Mouse (Mus musculus): ENCODE measurements around the gene Cfap97. TPM values are rescaled to one million over a fixed set of nuclear protein-coding genes. Genes with fewer than 3 reads are reported as not detected.
"Not testable (repeated sequence)": the region's sequence is repeated elsewhere in the genome, so short reads cannot be mapped to it uniquely, and the experiment has no call there.

Gene Cfap97
- polyA plus RNA-seq (2015; fragmentation: Nextera tagmentation; extraction: Ambion mirVana), result 5.8 and 6.9 TPM in 2 replicates

DNA sequence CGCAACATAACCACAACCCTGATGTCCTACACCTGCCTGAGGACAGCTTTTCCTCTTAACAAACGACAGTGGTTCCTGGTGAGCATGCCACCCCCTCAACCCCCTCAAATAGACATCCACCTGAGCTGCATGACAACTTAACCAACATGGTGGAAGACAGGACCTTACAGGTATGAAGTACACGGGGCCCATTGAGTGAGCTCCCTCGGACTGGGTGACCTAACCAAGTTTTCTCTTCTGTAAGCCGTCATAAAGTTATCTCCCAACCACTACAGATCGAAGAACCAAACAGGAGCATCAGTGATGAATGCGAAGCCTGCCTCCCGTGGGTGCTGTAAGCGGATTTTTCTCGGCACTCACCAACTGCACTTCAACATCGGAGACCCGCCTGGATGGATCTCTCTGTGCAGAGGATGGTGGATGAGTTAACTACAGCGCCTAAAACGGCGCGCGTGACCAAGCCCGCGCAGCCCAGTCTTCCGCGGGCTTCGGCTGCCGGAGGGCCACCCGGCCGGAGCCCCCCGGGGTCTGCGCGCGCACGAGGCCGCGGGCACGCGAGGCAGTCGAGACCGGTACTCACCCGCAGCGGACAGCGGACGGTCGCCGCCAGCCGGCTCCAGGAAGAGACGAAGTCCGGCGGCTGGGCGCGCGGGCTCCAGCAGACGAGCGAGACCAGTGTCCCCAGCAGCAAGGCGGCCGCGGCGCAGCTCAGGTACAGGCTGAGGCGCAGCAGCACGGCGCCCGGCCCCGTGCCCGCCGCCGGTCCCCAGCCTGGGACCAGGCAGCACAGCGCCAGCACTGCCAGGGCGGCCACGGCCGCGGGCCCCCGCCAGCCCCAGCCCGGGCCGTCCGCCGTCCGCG, at the start of gene Cfap97:
Cfap97 (plus strand) TSS at position 570 of the 861 bp plus-strand sequence.
- Histone ChIP-seq H3K27ac (replicated peaks) (peak within 1 kb of the TSS; percentile 45), H3K9ac (peak within 1 kb of the TSS; percentile 76), H3K27me3 (peaks cover 39% of the 10 kb centered on the region), H3K4me1 (replicated peaks) (peaks cover 35% of the 10 kb centered on the region), H3K4me2 (peak within 1 kb of the TSS; percentile 99), H3K9me3 (replicated peaks) (no peaks in the 10 kb centered on the region), H3K4me3 (replicated peaks) (peak within 1 kb of the TSS; percentile 78), H3K36me3 (replicated peaks) (no peaks in the 10 kb centered on the region)
- 1% methylated on average over 70 of the region's 75 CpGs for WGBS (ENCODE audit: insufficient replicate concordance)
- ATAC-seq (ENCODE audit: insufficient read depth), result peak; percentile 75

DNA sequence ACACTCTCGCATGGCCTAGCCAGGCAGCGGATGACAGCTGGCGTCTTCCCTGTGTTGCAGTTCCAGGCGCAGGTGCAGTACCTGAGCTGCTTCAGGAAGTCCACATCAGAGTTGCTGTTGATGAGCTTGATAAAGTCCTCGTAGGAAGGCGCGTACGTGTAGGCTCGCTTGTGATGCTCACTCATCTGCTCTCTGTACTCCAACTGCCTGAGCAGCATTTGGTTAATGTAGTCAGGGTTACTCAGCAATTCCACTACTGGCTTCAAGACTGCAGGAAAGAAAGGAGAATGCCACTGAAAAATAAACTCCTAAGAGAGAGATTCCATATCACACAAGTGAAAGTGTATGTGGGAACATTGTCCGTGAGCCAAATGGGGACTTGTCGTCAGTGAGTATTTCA, 48.1 kb upstream of the Cfap97 start:
- Histone ChIP-seq H3K9me3 (replicated peaks) (no peaks in the 10 kb centered on the region), H3K27me3 (no peaks in the 10 kb centered on the region), H3K9ac (no peak overlapping the region), H3K4me2 (no peak overlapping the region), H3K36me3 (replicated peaks) (peaks cover 17% of the 10 kb centered on the region), H3K4me1 (replicated peaks) (no peaks in the 10 kb centered on the region), H3K4me3 (replicated peaks) (no peak overlapping the region), H3K27ac (replicated peaks) (no peak overlapping the region)
- no peak for ATAC-seq (ENCODE audit: insufficient read depth)
- 86% methylated on average over 11 of the region's 11 CpGs for WGBS (ENCODE audit: insufficient replicate concordance)

GRCm38 (mm10) chr8:46107690-46108089, 43.9 kb upstream of the Cfap97 start:
- Histone ChIP-seq H3K4me1 (replicated peaks) (no peaks in the 10 kb centered on the region), H3K27me3 (no peaks in the 10 kb centered on the region), H3K36me3 (replicated peaks) (peaks cover 5% of the 10 kb centered on the region), H3K9ac (no peak overlapping the region), H3K4me3 (replicated peaks) (no peak overlapping the region), H3K9me3 (replicated peaks) (no peaks in the 10 kb centered on the region), H3K4me2 (no peak overlapping the region), H3K27ac (replicated peaks) (no peak overlapping the region)
- no peak for ATAC-seq (ENCODE audit: insufficient read depth)

DNA sequence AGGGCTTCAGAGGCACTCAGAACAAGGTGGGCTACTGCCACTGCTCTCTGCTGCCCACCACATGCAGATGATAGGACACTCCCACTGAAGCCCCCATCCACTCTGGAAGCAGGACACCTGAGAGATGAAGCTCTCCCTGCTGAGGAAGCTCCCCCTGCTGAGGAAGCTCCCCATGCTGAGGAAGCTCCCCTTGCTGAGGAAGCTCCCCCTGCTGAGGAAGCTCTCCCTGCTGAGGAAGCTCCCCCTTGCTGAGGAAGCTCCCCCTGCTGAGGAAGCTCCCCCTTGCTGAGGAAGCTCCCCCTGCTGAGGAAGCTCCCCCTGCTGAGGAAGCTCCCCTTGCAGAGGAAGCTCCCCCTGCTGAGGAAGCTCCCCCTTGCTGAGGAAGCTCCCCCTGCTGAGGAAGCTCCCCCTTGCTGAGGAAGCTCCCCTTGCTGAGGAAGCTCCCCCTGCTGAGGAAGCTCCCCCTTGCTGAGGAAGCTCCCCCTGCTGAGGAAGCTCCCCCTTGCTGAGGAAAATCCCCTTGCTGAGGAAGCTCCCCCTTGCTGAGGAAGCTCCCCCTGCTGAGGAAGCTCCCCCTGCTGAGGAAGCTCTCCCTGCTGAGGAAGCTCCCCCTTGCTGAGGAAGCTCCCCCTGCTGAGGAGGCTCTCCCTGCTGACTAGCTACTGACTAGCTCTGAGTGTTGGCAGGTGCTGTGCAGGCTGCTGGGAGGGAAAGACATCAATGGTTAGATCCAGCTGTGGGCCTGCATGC, 38.0 kb upstream of the Cfap97 start:
- H3K9me3 ChIP-seq (replicated peaks); H3K9ac ChIP-seq; H3K4me3 ChIP-seq (replicated peaks); H3K4me1 ChIP-seq (replicated peaks); H3K27ac ChIP-seq (replicated peaks); H3K4me2 ChIP-seq; ATAC-seq (ENCODE audit: insufficient read depth); H3K27me3 ChIP-seq: not testable (repeated sequence)
- H3K36me3 ChIP-seq (replicated peaks), result 0 out of 2 replicates have a peak, but pooled peaks cover 14% of the 10 kb centered on the region

DNA sequence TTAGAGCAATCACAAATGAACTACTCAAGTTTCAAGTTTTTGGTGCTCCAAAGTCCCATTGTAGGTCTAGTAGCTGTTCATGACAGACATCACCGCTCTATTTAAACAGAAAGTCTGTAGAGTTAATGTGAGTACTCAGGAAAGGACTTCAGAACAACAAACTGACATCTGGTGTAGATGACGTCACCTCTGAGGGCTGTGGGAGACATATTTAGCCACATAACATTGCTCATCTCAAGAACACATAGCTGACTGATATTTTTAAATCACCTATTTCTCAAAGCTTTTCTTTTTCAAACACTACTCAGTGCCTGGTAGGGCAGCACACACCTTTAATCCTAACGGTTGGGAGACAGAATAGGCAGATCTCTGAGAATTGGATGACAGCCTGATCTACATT, 34.4 kb upstream of the Cfap97 start:
- Histone ChIP-seq H3K36me3 (replicated peaks) (0 out of 2 replicates have a peak, but pooled peaks cover 14% of the 10 kb centered on the region), H3K4me2 (no peak overlapping the region), H3K9me3 (replicated peaks) (no peaks in the 10 kb centered on the region), H3K27me3 (no peaks in the 10 kb centered on the region), H3K9ac (no peak overlapping the region), H3K4me1 (replicated peaks) (no peaks in the 10 kb centered on the region), H3K4me3 (replicated peaks) (no peak overlapping the region), H3K27ac (replicated peaks) (no peak overlapping the region)
- WGBS (ENCODE audit: insufficient replicate concordance), result 71% methylated on average over 3 of the region's 3 CpGs
- no peak for ATAC-seq (ENCODE audit: insufficient read depth)

- H3K4me2 ChIP-seq, result no peak overlapping the region
- no peak overlapping the region for H3K9ac ChIP-seq
- H3K4me1 ChIP-seq (replicated peaks), result no peaks in the 10 kb centered on the region
- no peak overlapping the region for H3K4me3 ChIP-seq (replicated peaks)
- no peak for ATAC-seq (ENCODE audit: insufficient read depth)
- WGBS (ENCODE audit: insufficient replicate concordance), result 65% methylated on average over 3 of the region's 3 CpGs
- 0 out of 2 replicates have a peak, but pooled peaks cover 13% of the 10 kb centered on the region for H3K36me3 ChIP-seq (replicated peaks)
- no peaks in the 10 kb centered on the region for H3K27me3 ChIP-seq
- no peaks in the 10 kb centered on the region for H3K9me3 ChIP-seq (replicated peaks)
- H3K27ac ChIP-seq (replicated peaks), result no peak overlapping the region
These were observed 32.4 kb upstream of the Cfap97 start for GRCm38 (mm10) chr8:46119176-46119575.

- WGBS (ENCODE audit: insufficient replicate concordance), result 80% methylated on average over 2 of the region's 2 CpGs
- no peak overlapping the region for H3K4me3 ChIP-seq (replicated peaks)
- no peaks in the 10 kb centered on the region for H3K4me1 ChIP-seq (replicated peaks)
- H3K4me2 ChIP-seq, result no peak overlapping the region
- no peaks in the 10 kb centered on the region for H3K27me3 ChIP-seq
- ATAC-seq (ENCODE audit: insufficient read depth), result no peak
- no peaks in the 10 kb centered on the region for H3K9me3 ChIP-seq (replicated peaks)
- no peak overlapping the region for H3K27ac ChIP-seq (replicated peaks)
- no peaks in the 10 kb centered on the region for H3K36me3 ChIP-seq (replicated peaks)
- H3K9ac ChIP-seq, result no peak overlapping the region
These were observed 29.1 kb upstream of the Cfap97 start for GRCm38 (mm10) chr8:46122498-46122897.

DNA sequence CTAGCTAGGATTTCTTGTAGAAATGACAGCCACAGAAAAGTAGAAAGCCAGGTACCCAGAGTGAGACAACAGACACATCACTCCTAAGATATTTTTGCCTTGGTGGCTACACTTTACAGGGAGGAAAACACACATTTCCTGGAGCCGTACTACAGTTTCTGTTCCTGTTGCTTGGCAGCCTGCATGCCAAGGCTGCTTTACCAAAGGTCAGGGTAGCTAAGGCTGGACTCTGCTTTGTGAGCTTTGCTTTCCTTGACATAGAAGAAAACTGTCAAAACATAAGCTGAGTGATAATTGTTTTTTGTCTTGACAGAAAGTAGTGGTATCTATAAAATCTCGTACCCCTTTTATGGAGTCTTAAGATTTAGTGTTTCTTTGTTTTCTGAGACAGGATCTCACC, 21.1 kb upstream of the Cfap97 start:
- H3K4me2 ChIP-seq, result no peak overlapping the region
- H3K27me3 ChIP-seq, result no peaks in the 10 kb centered on the region
- no peak overlapping the region for H3K4me3 ChIP-seq (replicated peaks)
- WGBS (ENCODE audit: insufficient replicate concordance), result 66% methylated on average over 2 of the region's 2 CpGs
- H3K27ac ChIP-seq (replicated peaks), result no peak overlapping the region
- no peak overlapping the region for H3K9ac ChIP-seq
- H3K9me3 ChIP-seq (replicated peaks), result no peaks in the 10 kb centered on the region
- ATAC-seq (ENCODE audit: insufficient read depth), result no peak
- no peaks in the 10 kb centered on the region for H3K4me1 ChIP-seq (replicated peaks)
- H3K36me3 ChIP-seq (replicated peaks), result 0 out of 2 replicates have a peak, but pooled peaks cover 5% of the 10 kb centered on the region

GRCm38 (mm10) chr8:46135546-46135945, 16.0 kb upstream of the Cfap97 start:
- 67% methylated on average over 2 of the region's 2 CpGs for WGBS (ENCODE audit: insufficient replicate concordance)
- ATAC-seq (ENCODE audit: insufficient read depth); H3K36me3 ChIP-seq (replicated peaks); H3K4me1 ChIP-seq (replicated peaks); H3K4me2 ChIP-seq; H3K4me3 ChIP-seq (replicated peaks); H3K9me3 ChIP-seq (replicated peaks); H3K9ac ChIP-seq; H3K27ac ChIP-seq (replicated peaks); H3K27me3 ChIP-seq: not testable (repeated sequence)

DNA sequence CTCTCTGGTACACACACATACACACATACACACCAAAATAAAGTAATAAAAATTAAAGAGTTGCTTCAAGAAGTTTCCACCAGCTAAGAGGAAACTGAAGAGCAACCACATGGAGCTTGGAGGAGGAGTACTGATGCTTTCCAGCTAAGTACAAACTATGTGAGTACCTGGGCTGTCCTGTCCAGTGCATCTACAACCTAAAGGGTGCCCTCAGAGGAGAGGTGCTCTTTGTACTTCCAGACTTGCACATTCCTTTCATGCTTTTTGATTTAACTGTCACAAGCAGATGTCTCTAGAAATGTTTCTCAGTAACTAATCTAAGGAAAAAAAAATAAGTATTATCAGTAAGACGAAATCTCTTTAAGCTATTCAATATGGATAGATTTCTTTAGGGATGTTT, 14.2 kb upstream of the Cfap97 start:
- Histone ChIP-seq H3K9ac (no peak overlapping the region), H3K4me2 (no peak overlapping the region), H3K4me3 (replicated peaks) (no peak overlapping the region), H3K4me1 (replicated peaks) (no peaks in the 10 kb centered on the region; the same call in 1 of the 2 replicates), H3K27me3 (no peaks in the 10 kb centered on the region), H3K36me3 (replicated peaks) (0 out of 2 replicates have a peak, but pooled peaks cover 5% of the 10 kb centered on the region), H3K9me3 (replicated peaks) (no peaks in the 10 kb centered on the region), H3K27ac (replicated peaks) (no peak overlapping the region)
- ATAC-seq (ENCODE audit: insufficient read depth), result no peak
- 67% methylated on average over 1 of the region's 1 CpGs for WGBS (ENCODE audit: insufficient replicate concordance)

- no peaks in the 10 kb centered on the region for H3K9me3 ChIP-seq (replicated peaks)
- H3K36me3 ChIP-seq (replicated peaks), result 0 out of 2 replicates have a peak, but pooled peaks cover 5% of the 10 kb centered on the region
- H3K27ac ChIP-seq (replicated peaks), result no peak overlapping the region
- H3K27me3 ChIP-seq, result no peaks in the 10 kb centered on the region
- 66% methylated on average over 10 of the region's 10 CpGs for WGBS (ENCODE audit: insufficient replicate concordance)
- no peak overlapping the region for H3K4me2 ChIP-seq
- ATAC-seq (ENCODE audit: insufficient read depth), result no peak
- H3K4me1 ChIP-seq (replicated peaks), result no peaks in the 10 kb centered on the region; the same call in 1 of the 2 replicates
- H3K4me3 ChIP-seq (replicated peaks), result no peak overlapping the region
- no peak overlapping the region for H3K9ac ChIP-seq
These were observed 13.6 kb upstream of the Cfap97 start for GRCm38 (mm10) chr8:46137843-46138596.

All from liver, embryonic 15.5 days (tissue).